Mouse (Mus musculus) limb, embryonic 15.5 days (tissue): Measurements from ENCODE around the gene Atg4b. TPM values are rescaled to one million over a fixed set of nuclear protein-coding genes. Genes with fewer than 3 reads are reported as not detected.

Experiments used
- ATAC-seq: fragments of 200-750 bp; cut with Nextera tagmentation; 2 replicates; pipeline ENCODE4 v1.8.0; 2017; ENCODE audit warnings: low read depth, moderate TSS enrichment; ENCODE audit not compliant: insufficient number of reproducible peaks, low FRiP score, low TSS enrichment
- H3K27ac ChIP-seq: fragments of 300-500 bp; sonication (generic); 2 replicates; pipeline ENCODE4 v1.5.1; 2015; ENCODE audit warnings: moderate library complexity, mild to moderate bottlenecking, inconsistent platforms
- H3K27me3 ChIP-seq: fragments of 300-500 bp; sonication (generic); 2 replicates; pipeline ENCODE4 v1.6.1; 2015; ENCODE audit warnings: inconsistent platforms
- H3K36me3 ChIP-seq: fragments of 300-500 bp; sonication (generic); 2 replicates; pipeline ENCODE4 v1.6.1; 2015; ENCODE audit warnings: inconsistent platforms
- H3K4me1 ChIP-seq: fragments of 300-500 bp; sonication (generic); 2 replicates; pipeline ENCODE4 v1.6.1; 2015; ENCODE audit warnings: inconsistent platforms
- H3K4me2 ChIP-seq: fragments of 300-500 bp; sonication (generic); 2 replicates; pipeline ENCODE4 v1.6.1; 2015; ENCODE audit warnings: mild to moderate bottlenecking, inconsistent platforms
- H3K4me3 ChIP-seq: fragments of 300-500 bp; sonication (generic); 2 replicates; pipeline ENCODE4 v1.5.1; 2015; ENCODE audit warnings: mild to moderate bottlenecking, inconsistent platforms
- H3K9ac ChIP-seq: fragments of 300-500 bp; sonication (generic); 2 replicates; pipeline ENCODE4 v1.6.1; 2015; ENCODE audit warnings: inconsistent platforms
- H3K9me3 ChIP-seq: fragments of 300-500 bp; sonication (generic); 2 replicates; pipeline ENCODE4 v1.6.1; 2016; ENCODE audit warnings: inconsistent platforms
- WGBS: fragments of 180-500 bp; shearing (Covaris S2); methylation state at CpG from one replicate; pipeline ENCODE4 v1.1.7; 2015; 5-methylcytosine and 5-hydroxymethylcytosine counted together
- polyA plus RNA-seq: library from polyadenylated mRNA; unstranded; fragments of >200 nt; fragmentation: Nextera tagmentation; extraction: Ambion mirVana; gene quantifications from 2 replicates; pipeline ENCODE4 v1.2.1, GENCODE M21; 2015

The Atg4b gene
- polyA plus RNA-seq, result 74.5 and 74.9 TPM in 2 replicates

DNA sequence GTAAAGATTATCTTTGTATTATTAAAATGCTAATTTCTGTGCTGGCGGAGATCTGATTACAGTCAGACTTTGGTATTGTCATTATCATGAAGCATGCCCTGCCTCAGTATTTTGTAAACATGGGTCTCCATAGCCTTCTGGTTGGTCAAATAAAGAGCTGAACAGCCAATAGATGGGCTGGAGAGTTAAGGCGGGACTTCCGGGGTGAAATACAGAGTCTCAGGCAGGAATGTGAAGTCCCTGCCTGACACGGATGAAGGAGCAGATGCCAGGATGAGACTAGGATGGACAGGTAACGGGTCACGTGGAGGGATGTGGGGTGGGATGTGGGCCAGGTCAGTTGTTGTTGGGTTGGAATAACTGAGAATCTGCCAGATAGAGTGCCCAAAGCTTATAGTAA, at the start of gene Atg4b:
TSS of gene Atg4b (plus strand) at position 211 of the 400 bp plus-strand sequence.
- 91% methylated on average over 6 of the region's 6 CpGs for WGBS
- H3K27me3 ChIP-seq, result no peaks in the 10 kb centered on the region
- no peak within 1 kb of the TSS for H3K4me2 ChIP-seq
- no peaks in the 10 kb centered on the region for H3K9me3 ChIP-seq
- ATAC-seq, result no peak
- H3K36me3 ChIP-seq, result peaks cover 25% of the 10 kb centered on the region
- no peak within 1 kb of the TSS for H3K27ac ChIP-seq
- H3K4me3 ChIP-seq, result no peak within 1 kb of the TSS
- no peak within 1 kb of the TSS for H3K9ac ChIP-seq
- peaks cover 15% of the 10 kb centered on the region for H3K4me1 ChIP-seq

DNA sequence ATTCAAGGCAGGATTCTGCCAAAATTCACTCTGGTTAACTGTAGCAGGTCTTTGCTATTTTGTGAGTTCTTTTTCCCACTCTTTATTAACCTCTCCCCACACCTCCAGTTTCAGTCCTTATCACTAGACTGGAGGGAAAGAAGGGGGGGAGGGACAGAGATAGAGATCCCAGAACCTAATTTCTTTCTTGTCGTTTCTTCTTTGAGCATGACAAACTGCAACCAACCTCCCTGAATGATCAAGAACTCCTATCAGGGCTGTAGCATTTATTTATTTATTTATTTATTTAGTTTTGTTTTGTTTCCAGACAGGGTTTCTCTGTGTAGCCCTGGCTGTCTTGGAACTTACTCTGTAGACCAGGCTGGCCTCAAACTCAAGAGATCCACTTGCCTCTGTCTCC, 49.2 kb upstream of the Atg4b start:
- no peaks in the 10 kb centered on the region for H3K9me3 ChIP-seq
- H3K27ac ChIP-seq, result no peak overlapping the region
- H3K9ac ChIP-seq, result no peak overlapping the region
- no peaks in the 10 kb centered on the region for H3K4me1 ChIP-seq
- H3K36me3 ChIP-seq, result peaks cover 25% of the 10 kb centered on the region
- 89% methylated on average over 1 of the region's 1 CpGs for whole genome bisulfite sequencing
- no peak overlapping the region for H3K4me3 ChIP-seq
- no peaks in the 10 kb centered on the region for H3K27me3 ChIP-seq
- H3K4me2 ChIP-seq, result no peak overlapping the region
- no peak for ATAC-seq

DNA sequence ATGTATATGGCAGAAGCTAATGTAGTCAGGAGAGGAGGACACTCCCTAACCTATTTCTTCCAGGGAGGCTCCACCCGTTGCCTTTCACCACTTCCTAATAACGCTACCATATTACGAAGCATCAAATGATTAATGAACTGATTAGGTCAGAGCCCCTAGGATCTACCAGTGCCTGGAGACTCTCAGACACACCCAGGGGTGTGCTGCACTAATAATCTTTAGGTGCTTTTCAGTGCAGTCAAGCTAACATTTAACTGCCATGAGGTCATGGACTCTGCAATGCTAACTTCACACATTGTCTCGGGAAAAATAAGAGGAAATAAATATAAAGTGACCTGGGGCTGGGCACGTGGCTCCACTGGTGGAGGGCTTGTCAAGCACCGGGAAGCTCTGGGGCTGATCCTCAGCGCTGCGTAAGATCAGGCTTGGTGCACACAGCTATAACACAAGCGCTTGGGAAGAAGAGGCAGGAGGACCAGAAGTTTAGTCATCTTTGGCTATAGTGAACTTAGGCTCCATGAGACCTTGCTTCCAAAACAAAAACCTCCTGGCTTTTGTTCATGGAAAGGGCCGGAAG, 47.7 kb upstream of the Atg4b start:
- 87% methylated on average over 10 of the region's 10 CpGs for WGBS
- no peak overlapping the region for H3K27ac ChIP-seq
- H3K27me3 ChIP-seq, result no peaks in the 10 kb centered on the region
- no peaks in the 10 kb centered on the region for H3K9me3 ChIP-seq
- ATAC-seq, result no peak
- H3K4me3 ChIP-seq, result no peak overlapping the region
- peaks cover 31% of the 10 kb centered on the region for H3K36me3 ChIP-seq
- no peak overlapping the region for H3K4me2 ChIP-seq
- H3K9ac ChIP-seq, result no peak overlapping the region
- H3K4me1 ChIP-seq, result no peaks in the 10 kb centered on the region

DNA sequence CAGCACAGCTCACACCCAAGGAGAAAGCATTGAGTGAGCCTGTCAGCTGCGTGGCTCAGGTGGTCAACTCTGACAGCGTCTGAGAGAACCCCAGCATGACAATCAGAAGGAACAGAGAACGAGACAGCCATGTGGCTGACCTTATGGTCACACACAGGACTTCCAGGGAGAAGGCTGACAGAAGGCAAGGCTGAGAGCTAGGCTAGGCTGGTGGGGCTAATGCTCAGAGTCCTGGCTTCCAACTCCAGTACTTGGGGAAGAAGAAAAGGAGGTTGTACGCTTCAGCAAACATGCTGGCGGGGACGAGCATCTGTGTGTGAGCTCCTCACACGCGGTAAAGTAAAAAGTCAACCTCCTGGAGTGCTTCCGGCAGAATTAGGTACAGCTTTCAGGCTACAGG, 47.0 kb upstream of the Atg4b start:
- WGBS, result 89% methylated on average over 9 of the region's 9 CpGs
- Histone ChIP-seq H3K4me3 (no peak overlapping the region), H3K27me3 (no peaks in the 10 kb centered on the region), H3K9ac (no peak overlapping the region), H3K36me3 (peaks cover 33% of the 10 kb centered on the region), H3K4me1 (no peaks in the 10 kb centered on the region), H3K9me3 (no peaks in the 10 kb centered on the region), H3K27ac (no peak overlapping the region), H3K4me2 (no peak overlapping the region)
- ATAC-seq, result no peak

DNA sequence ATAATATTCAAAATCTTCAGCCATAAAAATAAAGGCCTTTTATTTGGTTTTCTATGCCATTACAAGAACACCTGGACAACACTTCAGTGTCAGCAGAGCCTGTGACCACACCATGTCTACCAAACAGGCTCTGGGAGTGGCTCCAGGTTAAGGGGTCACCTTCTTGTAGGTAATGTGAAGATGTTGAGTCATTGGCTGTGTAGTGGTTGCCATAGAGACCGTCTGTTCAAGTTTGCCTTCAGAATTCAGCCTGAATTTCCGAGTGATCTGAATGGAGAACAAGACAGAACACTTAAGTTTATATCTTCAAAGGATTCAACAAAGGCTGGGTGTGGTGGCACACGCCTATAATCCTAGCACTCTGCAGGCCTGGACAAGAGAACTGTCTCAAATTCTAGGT, 45.9 kb upstream of the Atg4b start:
- Histone ChIP-seq H3K9ac (no peak overlapping the region), H3K27me3 (no peaks in the 10 kb centered on the region), H3K27ac (no peak overlapping the region), H3K4me2 (no peak overlapping the region), H3K4me1 (no peaks in the 10 kb centered on the region), H3K4me3 (no peak overlapping the region), H3K36me3 (peaks cover 33% of the 10 kb centered on the region), H3K9me3 (no peaks in the 10 kb centered on the region)
- ATAC-seq, result peak; percentile 40; the same call in 1 of the 2 replicates
- 71% methylated on average over 3 of the region's 3 CpGs for WGBS

DNA sequence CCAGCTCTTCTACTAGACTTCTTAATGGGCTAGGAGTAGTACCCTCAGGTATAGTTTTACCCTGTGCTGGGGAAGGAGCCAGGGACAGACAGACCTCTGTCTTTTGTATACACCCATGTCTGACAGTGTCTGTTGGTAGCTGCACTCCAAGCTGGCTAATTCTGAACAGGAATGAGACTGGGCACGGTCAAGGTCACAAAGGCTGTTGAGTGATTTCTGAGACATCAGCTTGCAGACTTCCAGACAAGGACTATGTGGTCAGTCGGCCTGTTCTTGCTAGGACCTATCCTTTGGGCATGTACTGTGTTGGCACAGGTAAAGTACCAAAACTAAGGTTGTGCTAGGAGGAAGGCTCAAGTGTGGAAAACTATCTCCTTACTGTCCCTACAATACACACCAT, 35.1 kb upstream of the Atg4b start:
- peaks cover 53% of the 10 kb centered on the region for H3K36me3 ChIP-seq
- no peaks in the 10 kb centered on the region for H3K4me1 ChIP-seq
- H3K4me2 ChIP-seq, result no peak overlapping the region
- no peak overlapping the region for H3K27ac ChIP-seq
- H3K9me3 ChIP-seq, result no peaks in the 10 kb centered on the region
- WGBS, result 92% methylated on average over 2 of the region's 2 CpGs
- ATAC-seq, result no peak
- no peaks in the 10 kb centered on the region for H3K27me3 ChIP-seq
- no peak overlapping the region for H3K4me3 ChIP-seq
- H3K9ac ChIP-seq, result no peak overlapping the region

DNA sequence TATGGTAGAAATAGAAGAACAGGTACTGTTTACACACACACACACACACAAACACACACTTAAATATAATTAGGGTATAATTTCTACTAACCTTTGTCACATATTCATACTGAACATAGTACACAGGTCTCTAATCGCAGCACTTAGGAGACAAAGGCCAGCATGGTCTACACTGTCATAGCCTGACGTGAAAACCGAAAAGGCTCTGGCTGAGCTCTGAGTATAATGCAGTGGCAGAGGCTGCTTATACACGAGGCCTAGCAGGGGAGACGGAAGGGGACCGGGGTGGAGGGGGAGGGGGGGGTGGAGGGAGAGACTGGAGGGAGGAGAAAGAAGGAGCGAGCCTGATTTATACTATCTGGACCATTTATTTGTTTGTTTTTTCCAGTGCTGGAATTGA, 29.7 kb upstream of the Atg4b start:
- peaks cover 38% of the 10 kb centered on the region; the same call in 1 of the 2 replicates for H3K36me3 ChIP-seq
- no peak overlapping the region for H3K27ac ChIP-seq
- no peak overlapping the region for H3K9ac ChIP-seq

DNA sequence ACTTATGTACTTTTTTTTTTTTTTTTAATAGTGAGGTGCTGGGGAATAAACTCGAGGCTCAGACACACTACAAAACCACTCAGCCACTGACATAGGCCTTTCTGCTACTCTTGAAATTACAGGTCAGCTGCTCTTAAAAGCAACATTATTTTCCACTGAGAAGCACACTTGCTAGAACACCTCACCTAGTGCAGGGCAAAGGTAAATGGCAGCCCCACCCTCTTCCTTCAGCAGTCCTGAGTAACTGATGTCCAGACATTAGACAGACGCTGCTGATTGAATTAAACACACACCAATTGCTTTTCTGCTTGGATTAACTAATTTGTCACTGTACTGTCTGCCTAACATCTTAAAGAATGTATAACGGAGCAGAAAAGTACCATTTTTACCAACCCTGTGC, 26.7 kb upstream of the Atg4b start:
- Histone ChIP-seq H3K4me1 (no peaks in the 10 kb centered on the region), H3K36me3 (peaks cover 32% of the 10 kb centered on the region; the same call in 1 of the 2 replicates)
- WGBS, result 89% methylated on average over 3 of the region's 3 CpGs

More for the DNA sequence above, 29.7 kb upstream of the Atg4b start:
- no peaks in the 10 kb centered on the region for H3K4me1 ChIP-seq
- H3K4me3 ChIP-seq, result no peak overlapping the region
- no peak for ATAC-seq
- no peak overlapping the region for H3K4me2 ChIP-seq
- no peaks in the 10 kb centered on the region for H3K9me3 ChIP-seq
- H3K27me3 ChIP-seq, result no peaks in the 10 kb centered on the region
- WGBS, result 59% methylated on average over 7 of the region's 7 CpGs

DNA sequence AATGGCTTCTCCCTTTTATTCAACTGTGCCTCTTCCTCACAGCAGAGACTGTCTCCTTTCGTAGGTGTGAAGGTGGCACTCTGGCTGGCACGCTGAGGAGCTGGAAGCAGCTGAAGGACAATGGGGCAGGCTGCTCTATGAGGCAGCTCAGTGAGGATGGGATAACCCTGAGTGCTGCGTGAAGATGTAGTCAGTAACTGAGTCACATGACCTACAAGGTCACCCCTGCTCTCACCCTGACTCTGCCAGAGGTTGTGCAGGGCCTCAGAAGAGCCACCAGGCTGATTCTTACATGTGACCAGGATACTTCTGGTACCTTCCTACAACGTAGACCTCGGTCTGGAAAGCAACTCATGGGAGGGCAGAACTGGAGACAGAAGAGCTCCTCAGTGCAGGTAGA, 25.6 kb upstream of the Atg4b start:
- ATAC-seq, result no peak
- no peak overlapping the region for H3K4me2 ChIP-seq
- H3K36me3 ChIP-seq, result peaks cover 28% of the 10 kb centered on the region; the same call in 1 of the 2 replicates
- no peaks in the 10 kb centered on the region for H3K4me1 ChIP-seq
- H3K4me3 ChIP-seq, result no peak overlapping the region
- H3K9me3 ChIP-seq, result no peaks in the 10 kb centered on the region
- H3K9ac ChIP-seq, result no peak overlapping the region
- 90% methylated on average over 5 of the region's 5 CpGs for WGBS
- no peak overlapping the region for H3K27ac ChIP-seq
- H3K27me3 ChIP-seq, result no peaks in the 10 kb centered on the region

More for the DNA sequence above, 26.7 kb upstream of the Atg4b start:
- Histone ChIP-seq H3K9me3 (no peaks in the 10 kb centered on the region), H3K4me2 (no peak overlapping the region), H3K27ac (no peak overlapping the region), H3K9ac (no peak overlapping the region), H3K27me3 (no peaks in the 10 kb centered on the region), H3K4me3 (no peak overlapping the region)
- ATAC-seq, result no peak

DNA sequence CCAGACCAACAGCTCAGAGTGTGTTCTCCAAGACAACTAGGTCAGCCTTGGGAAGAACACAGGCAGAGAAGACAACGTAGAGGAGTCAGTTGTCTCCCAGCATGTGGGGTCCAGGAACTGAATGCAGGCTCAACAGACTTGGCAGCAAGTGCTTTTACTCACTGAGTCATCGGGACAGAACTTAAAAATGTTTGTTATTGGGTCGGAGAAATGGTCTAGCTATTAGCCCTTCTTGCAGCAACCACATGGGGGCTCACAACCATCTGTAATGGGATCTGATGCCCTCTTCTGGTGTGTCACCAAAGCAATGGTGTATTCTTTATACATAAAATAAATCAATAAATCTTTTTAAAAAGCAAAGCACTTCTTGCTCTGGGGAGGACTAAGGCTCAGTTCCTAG, 25.2 kb upstream of the Atg4b start:
- ATAC-seq, result no peak
- Histone ChIP-seq H3K9me3 (no peaks in the 10 kb centered on the region), H3K36me3 (peaks cover 25% of the 10 kb centered on the region; the same call in 1 of the 2 replicates), H3K4me3 (no peak overlapping the region), H3K4me1 (no peaks in the 10 kb centered on the region), H3K27me3 (no peaks in the 10 kb centered on the region), H3K4me2 (no peak overlapping the region), H3K9ac (no peak overlapping the region), H3K27ac (no peak overlapping the region)
- WGBS, result 85% methylated on average over 3 of the region's 3 CpGs

DNA sequence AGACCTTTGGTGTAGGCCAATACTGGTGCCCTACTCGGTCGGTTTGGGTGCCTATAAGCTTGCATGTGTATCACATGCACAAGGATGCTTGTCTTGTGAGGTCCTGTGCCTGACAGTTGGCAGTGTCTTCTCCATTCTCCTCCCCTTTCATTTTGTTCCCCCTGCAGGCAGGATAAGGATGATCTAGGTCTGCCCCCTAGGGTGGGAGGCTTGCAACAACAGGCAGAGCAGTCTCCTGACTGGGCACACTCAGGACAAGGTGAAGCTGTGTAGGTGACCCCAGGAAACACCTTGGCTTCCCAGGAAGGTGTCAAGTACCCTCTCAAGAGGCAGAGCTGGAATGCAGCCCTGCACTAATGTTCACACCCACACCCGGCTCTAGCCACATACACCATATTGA, 24.3 kb upstream of the Atg4b start:
- no peak for ATAC-seq
- H3K4me2 ChIP-seq, result no peak overlapping the region

DNA sequence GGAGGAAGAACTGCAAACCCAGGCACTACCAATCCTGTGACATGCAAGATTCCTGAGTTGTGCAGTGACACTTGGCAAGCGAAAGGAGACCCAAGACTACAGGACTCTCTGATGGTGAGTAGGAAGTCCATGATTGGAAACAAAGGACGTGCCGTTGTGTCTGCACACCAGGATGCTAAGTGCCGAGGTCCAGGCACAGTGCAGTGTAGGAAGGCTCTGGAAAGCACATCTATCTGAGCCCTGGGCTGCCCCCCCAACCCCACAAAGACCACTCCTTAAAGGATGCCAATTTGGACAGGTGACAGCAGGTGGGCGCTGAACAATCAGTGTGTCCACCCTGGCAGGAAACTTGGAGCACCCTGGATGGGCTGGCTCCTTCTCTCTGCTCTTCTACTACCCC, 20.2 kb upstream of the Atg4b start:
- ATAC-seq, result no peak
- Histone ChIP-seq H3K9me3 (no peaks in the 10 kb centered on the region), H3K27ac (no peak overlapping the region), H3K4me3 (no peak overlapping the region), H3K36me3 (0 out of 2 replicates have a peak, but pooled peaks cover 7% of the 10 kb centered on the region), H3K4me1 (no peaks in the 10 kb centered on the region), H3K4me2 (no peak overlapping the region), H3K27me3 (no peaks in the 10 kb centered on the region), H3K9ac (no peak overlapping the region)
- WGBS, result 89% methylated on average over 5 of the region's 5 CpGs

More for the DNA sequence above, 24.3 kb upstream of the Atg4b start:
- no peaks in the 10 kb centered on the region for H3K27me3 ChIP-seq
- H3K9ac ChIP-seq, result no peak overlapping the region
- H3K4me3 ChIP-seq, result no peak overlapping the region
- no peak overlapping the region for H3K27ac ChIP-seq
- peaks cover 25% of the 10 kb centered on the region; the same call in 1 of the 2 replicates for H3K36me3 ChIP-seq
- WGBS, result 66% methylated on average over 3 of the region's 3 CpGs
- H3K9me3 ChIP-seq, result no peaks in the 10 kb centered on the region
- no peaks in the 10 kb centered on the region for H3K4me1 ChIP-seq

DNA sequence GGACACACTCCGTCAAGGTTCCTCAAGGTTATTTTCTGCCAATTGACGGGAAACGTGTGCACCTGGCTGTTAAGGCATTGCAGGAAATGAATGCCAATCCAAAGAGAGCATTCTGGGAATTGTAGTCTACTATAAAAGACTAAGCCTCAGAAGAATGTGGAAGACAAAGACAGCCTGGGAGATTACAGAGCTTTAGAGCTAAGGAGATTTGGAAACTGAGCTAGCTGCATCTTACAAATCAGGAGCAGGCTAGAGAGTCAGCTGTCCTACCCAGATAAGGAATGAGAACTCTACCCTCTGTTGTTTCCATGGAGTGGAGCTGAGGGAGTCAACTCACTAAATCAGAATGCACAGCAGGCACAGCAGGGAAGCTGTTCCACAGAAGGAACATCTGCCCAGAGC, 19.4 kb upstream of the Atg4b start:
- Histone ChIP-seq H3K9me3 (no peaks in the 10 kb centered on the region), H3K27ac (no peak overlapping the region), H3K4me1 (no peaks in the 10 kb centered on the region), H3K4me3 (no peak overlapping the region), H3K4me2 (no peak overlapping the region), H3K36me3 (0 out of 2 replicates have a peak, but pooled peaks cover 7% of the 10 kb centered on the region), H3K9ac (no peak overlapping the region), H3K27me3 (no peaks in the 10 kb centered on the region)
- WGBS, result 23% methylated on average over 3 of the region's 3 CpGs
- ATAC-seq, result no peak
